Mouse (Mus musculus) embryonic fibroblast, embryonic 13.5 days (primary cell): ENCODE measurements around the gene Hand1.

Source experiments
- CTCF ChIP-seq: IDR thresholded peaks from 2 replicates; pipeline ENCODE4 v1.5.1; 2011; ENCODE audit warnings: mild to moderate bottlenecking, control low read depth, low read length, moderate library complexity, borderline replicate concordance; ENCODE audit not compliant: insufficient read depth
- POLR2A ChIP-seq: IDR thresholded peaks from 2 replicates; pipeline ENCODE4 v1.6.1; 2011; ENCODE audit warnings: low read depth, mild to moderate bottlenecking, control low read depth, low read length, moderate library complexity

- TF ChIP-seq POLR2A, result no peak
- TF ChIP-seq CTCF, result no peak
Measured at GRCm38 (mm10) chr11:57832552-57833201, at the start of gene Hand1.
